Mouse (Mus musculus) layer of hippocampus, adult 18-20 months (tissue): ENCODE measurements at regions not wholly inside any gene's neighbourhood (a gene's known extent, or its start where the extent isn't known, plus 50 kb on each side); places are given as distances from the start of the nearest gene placed in this dataset.

Experiments
- DNase-seq, 2 experiments: peaks; one replicate each; pipeline ENCODE4 v3.0.0; 2022; ENCODE audit warnings: low spot score in 2 of 2

DNA sequence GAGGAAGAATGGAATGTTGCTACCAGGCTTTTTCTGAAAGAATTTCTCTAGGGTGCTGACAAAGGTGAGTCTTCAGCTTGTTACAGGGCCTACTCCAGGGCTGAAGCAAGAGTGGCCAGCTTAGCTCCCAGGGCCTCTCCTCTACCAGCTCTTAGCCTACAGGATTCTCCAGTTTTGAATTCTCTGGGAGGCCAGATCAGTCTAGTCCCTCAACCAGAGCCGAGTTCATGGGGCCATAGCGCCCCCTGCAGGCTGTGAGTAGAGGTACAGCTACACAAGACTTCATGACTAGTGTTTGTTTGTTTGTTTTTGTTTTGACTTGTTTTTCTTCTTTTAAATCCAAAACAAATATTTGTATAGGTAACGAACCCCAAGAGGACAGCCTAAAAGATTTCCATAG is 211.8 kb upstream of the Eef2kmt start:
- peak in 1 of 2 experiments; percentile 34 for DNase-seq

DNA sequence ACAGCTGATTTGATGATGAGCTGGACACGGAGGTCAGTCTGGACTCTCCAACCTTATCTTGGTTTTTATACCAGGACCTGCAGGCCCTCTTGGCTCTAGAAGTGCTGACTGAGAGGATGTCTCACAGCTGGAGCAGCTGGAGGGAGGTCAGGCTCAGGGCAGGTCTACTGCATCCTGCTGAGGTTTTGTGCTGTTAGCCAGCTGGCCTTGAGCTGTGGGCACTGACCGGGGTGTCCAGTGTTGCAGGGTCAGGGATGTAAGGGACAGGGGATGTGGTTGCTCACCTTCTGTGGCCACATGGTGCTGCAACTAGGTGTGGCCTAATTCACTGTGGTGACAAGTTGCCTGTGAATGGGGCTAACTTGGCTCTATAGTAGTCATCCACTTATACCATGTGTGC is 211.0 kb upstream of the Eef2kmt start:
- DNase-seq: no peak

DNA sequence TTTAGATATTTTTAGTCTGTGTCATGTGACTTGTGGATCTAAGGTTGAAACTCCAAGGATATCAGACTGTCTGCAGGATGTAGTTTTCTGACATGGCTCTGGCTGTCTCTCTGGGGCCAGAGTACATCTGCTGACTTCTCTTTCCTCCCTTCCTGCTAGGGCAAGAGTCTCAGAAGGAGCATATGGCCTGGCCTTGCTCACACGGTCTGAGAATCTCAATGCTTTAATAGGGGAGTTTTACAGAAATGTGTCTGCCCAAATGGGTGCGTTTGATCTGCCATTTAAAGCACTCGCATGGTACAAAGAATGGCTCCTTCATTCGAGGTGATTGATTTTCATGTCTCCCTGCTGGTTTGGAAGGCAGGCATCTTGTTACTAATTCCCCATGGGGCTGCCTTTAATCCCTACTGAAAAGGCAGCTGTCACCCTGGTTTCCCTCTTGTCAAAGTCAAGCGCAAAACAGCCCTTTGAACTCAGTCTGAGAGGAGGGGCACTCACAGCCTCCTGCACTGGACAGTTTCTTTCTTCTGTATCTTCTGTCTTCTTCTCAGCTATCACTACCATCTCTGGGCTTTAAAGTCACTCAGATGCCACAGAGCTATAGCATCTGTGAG is 199.7 kb upstream of the Eef2kmt start:
- no peak for DNase-seq

DNA sequence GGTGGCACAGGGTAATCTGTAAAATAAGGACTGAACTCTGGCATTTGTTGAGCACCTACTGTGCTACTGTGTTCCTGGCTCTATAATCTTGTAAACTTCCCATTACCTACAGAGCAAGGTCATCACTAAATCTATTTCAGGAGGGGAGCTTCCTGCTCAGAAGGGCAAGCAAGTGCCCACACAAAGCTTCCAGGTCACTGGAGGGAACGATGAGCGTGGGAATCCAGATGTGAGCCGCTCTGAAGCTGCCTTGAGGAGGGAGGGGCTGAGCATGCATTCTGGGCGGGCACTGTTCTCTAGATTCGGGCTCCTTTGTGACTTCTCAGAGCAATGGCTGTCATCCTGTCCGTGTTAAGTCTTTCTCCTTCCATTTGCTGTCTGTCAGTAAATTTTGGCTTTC is 198.5 kb upstream of the Eef2kmt start:
- DNase-seq: no peak

DNA sequence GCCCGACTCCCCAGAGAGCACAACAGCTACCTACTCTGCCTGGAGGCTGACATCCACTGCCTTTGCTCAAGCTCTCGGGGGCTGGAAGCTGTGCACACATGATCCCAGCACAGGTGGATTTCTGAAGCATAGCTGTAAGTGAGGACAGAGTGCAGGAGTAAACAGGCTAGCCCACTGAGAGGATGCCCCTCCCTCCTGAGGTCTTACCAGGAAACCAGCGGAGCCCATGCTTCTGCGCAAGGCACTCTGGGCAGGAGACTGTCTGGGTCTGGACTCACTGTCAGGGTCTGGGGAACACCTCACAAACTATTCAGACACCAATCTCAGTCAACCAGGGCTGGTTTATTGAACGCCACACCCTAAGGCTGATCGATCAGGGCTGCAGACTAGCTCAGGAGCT is 197.2 kb upstream of the Eef2kmt start:
- DNase-seq: no peak

DNA sequence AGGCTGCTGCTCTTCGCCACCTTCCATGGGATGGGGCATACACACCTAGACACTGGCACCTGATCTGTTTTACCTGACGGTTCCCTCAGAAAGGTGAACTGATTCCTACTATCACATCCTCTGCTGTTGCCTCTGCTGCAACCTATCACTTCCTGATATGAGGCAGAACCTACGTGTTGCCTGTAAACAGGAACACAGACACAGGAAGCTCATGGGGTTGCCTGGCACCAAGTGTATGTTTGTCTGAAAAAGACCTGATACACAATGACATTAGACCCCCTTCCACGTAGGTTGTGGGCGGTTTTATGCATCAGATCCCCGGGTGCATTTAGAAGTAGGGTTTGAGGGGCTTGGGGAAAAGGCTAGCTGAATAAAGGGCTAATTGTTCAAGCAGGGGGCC is 190.0 kb upstream of the Eef2kmt start:
- no peak for DNase-seq

DNA sequence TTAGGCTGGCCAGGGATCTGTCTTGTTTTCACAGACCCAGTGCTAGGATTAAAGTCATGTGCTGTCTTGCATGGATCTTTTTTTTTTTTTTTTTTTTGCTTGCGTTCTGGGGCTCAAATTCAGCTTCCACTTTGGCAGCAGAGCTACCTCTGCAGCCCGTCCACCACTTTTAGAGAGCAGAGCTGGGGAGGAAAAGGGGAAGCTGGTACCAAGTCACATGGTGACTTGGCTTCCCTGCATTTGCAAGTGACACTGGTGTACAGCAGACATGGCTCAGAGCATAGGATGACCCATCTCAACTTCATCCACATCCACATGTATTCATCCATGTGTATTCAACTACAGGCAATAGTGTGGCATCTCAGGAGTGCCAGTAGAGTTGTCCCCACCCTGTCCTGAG is 189.0 kb upstream of the Eef2kmt start:
- DNase-seq: no peak

DNA sequence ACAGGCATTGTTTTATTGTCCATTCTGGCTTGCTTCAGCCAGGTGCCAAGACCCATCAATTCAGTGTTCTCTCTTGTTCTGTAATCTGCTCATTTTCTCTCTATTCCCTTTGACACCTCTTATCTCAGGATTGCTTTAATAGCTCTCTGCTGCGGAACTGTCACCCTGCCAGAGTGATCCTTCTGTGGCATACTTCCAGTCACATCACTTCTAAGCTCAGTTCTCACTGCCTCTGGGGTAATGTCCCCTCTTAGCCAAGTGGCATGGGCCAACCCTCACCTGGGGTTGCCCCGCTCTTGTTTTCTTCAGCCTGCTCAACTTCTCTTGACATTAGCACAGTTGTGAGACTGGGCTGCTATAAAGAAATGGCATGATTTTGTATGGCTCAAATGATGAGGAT is 183.9 kb upstream of the Eef2kmt start:
- DNase-seq: no peak

DNA sequence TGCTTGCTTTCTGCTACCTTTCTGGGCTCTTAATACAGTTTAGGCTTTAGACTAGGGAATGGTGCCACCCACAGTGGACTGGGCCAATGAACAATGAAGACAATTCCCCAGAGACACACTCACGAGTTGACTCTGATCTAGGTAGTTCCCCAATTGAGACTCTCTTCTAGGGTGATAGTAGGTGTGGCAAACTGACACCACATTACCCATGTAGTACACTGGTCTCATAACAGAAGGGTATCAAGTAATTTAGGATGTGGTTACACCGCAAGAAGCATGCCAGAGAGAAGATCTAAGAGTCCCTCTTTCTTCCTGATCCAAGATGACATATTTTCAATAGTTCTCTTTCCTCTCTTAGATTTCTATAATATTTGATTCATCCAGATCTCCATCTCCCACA is 182.6 kb upstream of the Eef2kmt start:
- DNase-seq: no peak

DNA sequence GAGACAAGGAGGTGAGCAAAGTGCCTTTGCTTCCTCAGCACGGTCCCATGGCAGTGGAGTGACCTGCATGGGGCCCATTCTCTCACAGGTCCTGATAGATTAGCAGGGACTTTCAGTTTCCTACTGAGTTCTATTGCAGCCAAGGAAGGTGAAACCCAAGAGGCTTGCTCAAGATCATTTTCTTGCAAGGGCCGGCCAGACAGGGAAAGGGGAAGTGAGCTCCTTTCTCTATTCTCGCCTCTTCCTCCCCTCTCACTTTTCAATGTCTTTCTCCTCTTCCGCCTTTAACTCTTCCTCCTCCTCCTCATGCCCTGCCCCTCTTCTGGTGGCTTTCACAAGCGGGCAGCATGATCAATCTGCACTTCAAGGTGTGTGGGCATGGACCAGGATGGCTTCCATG is 175.9 kb upstream of the Eef2kmt start:
- no peak for DNase-seq

DNA sequence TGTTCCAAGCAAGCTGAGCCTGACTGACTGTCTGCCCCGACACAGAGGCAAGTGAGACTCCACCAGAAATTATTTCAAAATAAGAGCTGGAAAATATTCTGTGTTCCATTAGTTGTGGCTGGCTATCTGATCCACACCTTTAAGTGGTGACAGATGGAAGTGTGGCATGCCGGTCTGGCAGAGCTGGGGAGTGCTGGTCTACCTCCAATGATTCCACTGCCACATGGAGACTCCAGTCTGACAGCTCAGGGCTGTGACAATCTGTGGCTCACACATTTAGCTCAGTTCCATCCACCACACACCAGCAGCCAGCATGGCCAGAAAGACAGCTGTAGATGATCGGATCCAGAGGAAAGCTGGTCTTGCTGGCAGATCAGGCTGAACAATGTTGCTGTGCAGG is 175.3 kb upstream of the Eef2kmt start:
- DNase-seq: peak; percentile 75 to 83

DNA sequence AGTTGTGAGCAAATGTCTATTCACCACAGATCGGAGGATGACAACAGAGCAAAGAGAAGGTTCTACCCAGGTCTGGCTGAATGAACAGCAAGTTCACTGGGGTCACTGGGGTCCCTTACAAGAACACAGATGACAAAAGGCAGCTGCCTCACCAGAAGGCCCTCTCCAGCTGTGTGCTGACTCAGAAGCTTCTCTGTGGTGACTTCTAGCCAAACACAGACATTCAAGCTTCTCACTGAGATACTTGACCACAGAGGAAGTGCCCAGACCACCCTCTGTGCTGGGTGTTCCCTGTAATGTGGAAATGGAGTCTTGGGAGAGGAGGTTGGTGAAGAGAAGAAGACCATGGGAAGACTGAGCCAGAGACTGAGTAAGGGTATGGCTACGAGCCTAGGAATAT is 173.7 kb upstream of the Eef2kmt start:
- DNase-seq: no peak

DNA sequence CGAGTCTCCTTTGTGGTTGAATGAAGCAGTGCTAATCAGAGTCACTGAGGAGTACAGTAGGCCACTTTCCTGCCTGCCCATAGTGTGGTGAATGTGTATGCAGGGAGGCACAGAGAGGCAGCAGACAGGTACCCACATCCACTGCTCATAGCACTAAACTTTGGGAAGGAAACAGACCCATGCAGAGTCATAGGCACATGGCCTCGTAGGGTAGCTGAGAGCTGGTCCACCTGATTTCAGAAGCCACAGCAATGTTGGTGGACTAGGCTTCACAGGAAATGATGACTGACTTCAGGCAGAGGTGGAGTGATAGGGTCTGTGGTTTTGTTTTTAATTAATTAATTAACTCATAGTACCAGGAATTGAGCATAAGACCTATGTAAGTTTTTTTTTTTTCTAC is 170.1 kb upstream of the Eef2kmt start:
- DNase-seq: no peak

DNA sequence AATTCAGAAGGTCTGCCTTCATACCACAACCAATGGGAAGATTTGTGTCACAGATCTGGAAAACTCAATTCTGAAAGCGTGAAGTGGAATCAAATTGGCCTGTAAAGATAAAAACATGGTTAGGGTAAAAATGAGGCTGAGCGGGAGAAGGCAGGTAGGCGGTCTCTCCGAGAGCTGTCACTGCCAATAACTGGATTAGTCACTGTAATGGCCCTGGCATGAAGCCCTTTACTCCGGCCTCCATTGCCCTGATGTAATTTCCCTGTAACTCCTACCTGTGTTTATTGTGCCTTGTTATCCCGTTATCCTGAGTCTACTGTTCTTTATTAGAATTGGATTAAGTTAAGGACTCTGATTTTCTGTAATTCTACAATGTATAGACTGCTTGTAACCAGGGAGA is 166.3 kb upstream of the Eef2kmt start:
- DNase-seq: peak in 1 of 2 experiments; percentile 13

DNA sequence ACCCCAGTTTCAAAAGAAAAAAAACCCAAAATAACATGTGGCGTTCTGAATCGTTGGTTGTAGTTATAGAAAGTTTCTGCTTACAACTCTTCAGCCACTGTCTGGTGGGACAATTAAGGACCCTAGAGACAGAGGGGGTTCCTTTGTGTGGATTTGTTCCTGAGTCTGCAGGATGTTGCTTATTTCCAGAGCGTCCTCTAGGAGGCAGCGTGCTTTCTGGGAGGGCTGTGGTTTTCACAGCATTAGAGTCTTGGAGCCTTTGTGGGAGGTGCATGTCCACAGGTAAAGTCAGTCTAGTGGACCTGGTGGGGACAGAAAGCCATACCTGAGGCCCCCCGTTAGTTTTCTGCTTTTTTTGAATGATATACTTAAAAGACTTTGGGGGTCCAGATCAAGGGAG is 165.8 kb upstream of the Eef2kmt start:
- no peak for DNase-seq

DNA sequence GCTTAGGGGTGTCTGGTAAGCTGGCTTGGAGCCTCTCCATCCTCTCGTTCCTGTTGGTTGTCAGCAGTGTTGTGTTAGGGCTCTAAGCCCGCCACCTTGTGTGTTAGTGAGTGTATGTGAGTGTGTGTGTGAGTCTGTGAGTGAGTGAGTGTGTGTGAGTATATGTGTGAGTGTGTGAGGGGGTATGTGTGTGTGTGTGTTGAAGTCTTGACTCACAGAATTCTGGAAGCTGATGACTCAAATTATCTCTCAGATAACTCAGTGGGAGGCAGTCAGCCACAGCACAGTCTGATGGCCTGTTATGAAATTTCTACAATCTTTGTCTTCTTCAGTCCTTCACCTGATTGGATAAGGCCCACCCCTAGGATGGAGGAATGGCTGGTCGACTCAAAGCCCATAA is 163.7 kb upstream of the Eef2kmt start:
- peak in 1 of 2 experiments; percentile 17 for DNase-seq

DNA sequence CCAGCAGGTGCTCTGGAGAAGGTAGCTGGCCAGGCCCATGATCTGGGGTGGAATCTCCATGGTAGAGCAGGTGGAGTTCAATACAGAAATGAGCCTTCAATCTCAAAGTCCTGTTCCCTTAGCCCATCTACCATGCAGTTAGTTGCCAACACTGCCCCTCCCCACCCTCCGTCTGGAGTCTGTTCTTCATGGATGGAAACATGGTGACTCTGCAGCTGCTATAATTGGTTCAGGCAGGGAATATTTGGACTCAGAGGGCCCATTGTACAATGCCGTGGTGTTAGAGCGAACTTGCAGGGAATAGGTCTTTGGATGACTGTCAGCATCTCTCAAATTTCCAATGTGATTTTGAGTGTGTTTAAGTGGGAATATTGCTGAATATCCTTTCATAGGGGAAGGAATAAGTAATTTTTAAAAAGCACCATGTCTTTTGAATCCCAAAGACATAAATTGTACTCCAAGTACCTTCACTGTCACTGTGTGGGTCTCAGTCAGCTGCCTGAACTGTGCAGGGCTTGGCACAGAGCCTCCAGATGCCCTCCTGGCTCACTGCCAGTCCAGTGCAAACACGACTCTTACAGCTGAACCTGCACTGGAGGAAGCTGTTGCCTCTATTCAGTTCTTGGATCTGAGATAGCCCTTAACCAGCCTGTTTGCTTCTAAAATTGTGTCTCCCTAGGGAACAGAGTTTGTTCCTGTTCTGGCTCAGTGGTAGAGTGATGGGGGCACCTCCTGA is 162.8 kb upstream of the Eef2kmt start:
- DNase-seq: peak; percentile 32 to 40

DNA sequence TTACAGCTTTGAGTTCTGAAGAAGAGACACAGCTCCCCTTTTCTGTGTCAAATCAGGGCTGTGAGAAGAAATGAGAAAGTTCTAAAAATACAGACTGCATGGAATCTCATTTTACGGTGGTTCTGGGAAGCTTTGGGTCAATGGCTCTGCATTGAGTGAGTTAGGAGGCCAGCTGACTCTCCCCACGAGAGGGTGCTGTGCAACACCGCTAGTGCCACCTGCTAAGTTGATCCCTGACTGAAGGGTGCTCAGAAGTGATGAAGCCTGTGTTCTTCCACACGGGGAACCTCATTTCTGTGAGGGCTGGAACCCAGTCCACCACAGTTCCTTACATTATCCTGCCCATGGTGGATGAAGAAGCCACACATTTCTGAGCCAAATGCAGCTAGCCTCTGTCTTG is 159.5 kb upstream of the Eef2kmt start:
- DNase-seq: no peak

DNA sequence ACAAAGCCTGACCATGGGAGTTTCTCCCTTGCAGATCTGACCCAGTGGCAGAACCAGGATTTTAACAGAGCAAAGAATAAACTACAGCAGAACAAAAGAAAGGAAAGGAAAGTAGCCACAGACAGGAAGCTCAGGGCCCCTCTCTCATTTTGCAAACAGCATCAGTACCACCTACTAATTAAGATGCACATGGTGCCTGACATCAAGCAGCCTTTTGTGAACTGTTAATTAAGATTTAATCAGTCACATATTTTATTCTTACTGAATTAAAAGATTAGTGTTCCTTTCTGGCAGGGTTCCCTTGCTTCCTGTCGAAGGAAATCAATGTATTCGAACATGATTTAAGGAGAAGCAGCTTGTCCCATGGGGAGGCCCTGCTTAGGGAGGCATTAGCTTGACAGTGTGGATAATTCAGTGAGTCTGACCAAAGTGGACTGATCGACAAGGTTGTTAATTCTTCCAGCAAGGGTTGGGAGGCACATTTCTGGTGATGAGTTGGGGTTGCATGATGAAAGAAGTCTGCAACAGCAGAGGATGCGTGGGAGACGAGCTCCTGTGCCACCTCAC is 156.1 kb upstream of the Eef2kmt start:
- no peak for DNase-seq

DNA sequence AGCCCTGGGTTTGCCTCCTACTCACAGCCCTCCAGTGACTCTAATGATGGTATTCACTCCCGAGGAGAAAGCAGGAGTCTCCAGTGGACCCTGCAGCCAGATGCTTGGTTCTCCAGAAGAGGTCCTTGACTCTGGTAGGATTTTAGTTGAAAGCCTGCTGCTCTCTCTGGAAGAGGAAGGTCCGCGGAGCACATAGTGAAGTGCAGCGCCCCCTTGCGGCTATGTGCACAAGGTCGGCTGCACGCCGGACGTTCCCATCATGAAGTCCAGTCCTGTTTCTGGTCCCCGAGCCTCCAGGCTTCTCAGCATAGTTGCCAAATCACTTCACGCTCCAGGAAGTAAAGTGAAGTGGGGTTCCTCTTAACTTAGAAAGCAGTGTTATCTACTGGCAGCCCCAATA is 150.9 kb upstream of the Eef2kmt start:
- peak in 1 of 2 experiments; percentile 70 for DNase-seq

DNA sequence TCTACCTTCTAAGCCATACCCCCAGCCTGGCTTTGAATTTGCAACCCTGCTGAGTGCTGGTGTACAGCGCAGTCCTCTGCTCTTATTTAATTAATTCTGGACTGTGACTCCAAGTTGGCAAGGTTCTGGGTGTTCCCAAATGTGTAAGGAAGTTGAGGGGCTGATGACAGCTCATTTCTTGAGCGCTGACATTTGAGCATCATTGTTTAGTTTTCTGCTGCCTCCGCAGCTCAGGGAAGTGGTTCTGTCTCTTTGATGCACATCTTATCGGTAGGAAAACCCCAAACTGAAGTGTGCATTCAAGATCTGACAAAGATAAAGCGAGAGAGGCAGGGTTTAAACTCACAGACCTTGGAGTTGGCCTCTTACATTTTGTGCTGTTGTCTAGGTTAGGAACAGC is 137.6 kb upstream of the Eef2kmt start:
- DNase-seq: peak; percentile 25 to 59

DNA sequence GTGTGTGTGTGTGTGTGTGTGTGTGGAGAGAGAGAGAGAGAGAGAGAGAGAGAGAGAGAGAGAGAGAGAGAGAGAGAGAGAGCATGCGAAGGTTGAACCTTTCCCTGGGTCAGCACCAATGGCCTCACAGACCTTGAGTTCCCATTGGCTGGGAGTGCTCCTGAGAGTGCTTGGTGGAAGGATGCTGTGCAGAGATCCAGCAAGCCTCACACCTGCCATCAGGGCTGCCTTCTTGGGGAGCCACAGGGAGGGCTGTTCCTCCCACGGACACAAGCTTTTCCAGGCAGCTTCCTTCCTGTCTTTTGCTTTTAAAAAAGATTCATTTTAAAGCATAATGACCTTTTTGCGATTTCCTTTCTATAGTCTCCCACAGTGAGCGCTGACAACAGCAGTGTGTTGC is 127.1 kb upstream of the Eef2kmt start:
- DNase-seq: peak in 1 of 2 experiments; percentile 37
